Mouse (Mus musculus): ENCODE measurements around the gene Epha1. TPM values are rescaled to one million over a fixed set of nuclear protein-coding genes. Genes with fewer than 3 reads are reported as not detected.

Gene Epha1
- total RNA-seq (2021): under 1 TPM; 0.22 to 0.26 TPM

- intact Hi-C loops (cut with DNase I): loop anchor here (10.0 kb wide), 1 partner anchor 212 kb away; no protein-coding TSS in a partner anchor
- peak in 1 of 2 experiments; percentile 63 for DNase-seq (ENCODE audit: extremely low spot score in 1 of 2, low spot score in 2 of 2)
These were observed at the start of gene Epha1 for GRCm38 (mm10) chr6:42372816-42373547. Epha1 (minus strand) TSS chr6:42373268.

- DNase-seq (ENCODE audit: extremely low spot score in 1 of 2, low spot score in 2 of 2): no peak
- intact Hi-C loops (cut with DNase I): no loop called here
These were observed 48.4 kb upstream of the Epha1 start for GRCm38 (mm10) chr6:42421439-42421838.

GRCm38 (mm10) chr6:42419443-42419842 lies 46.4 kb upstream of the Epha1 start:
- no peak for DNase-seq (ENCODE audit: extremely low spot score in 1 of 2, low spot score in 2 of 2)
- intact Hi-C loops (cut with DNase I): no loop called here

- DNase-seq (ENCODE audit: extremely low spot score in 1 of 2, low spot score in 2 of 2): no peak
- intact Hi-C loops (cut with DNase I): no loop called here
These were observed 32.1 kb upstream of the Epha1 start, which contains the start of gene Tas2r135 for GRCm38 (mm10) chr6:42405134-42405533. Tas2r135 (plus strand) TSS chr6:42405434.

- no peak for DNase-seq (ENCODE audit: extremely low spot score in 1 of 2, low spot score in 2 of 2)
- intact Hi-C loops (cut with DNase I): no loop called here
These were observed 26.9 kb upstream of the Epha1 start, which contains the start of gene Tas2r143 for GRCm38 (mm10) chr6:42399938-42400337. Tas2r143 (plus strand) TSS chr6:42400238.

GRCm38 (mm10) chr6:42398998-42399397 lies 25.9 kb upstream of the Epha1 start:
- no peak for DNase-seq (ENCODE audit: extremely low spot score in 1 of 2, low spot score in 2 of 2)
- intact Hi-C loops (cut with DNase I): no loop called here

GRCm38 (mm10) chr6:42398285-42398684 lies 25.2 kb upstream of the Epha1 start:
- no peak for DNase-seq (ENCODE audit: extremely low spot score in 1 of 2, low spot score in 2 of 2)
- intact Hi-C loops (cut with DNase I): no loop called here

GRCm38 (mm10) chr6:42397041-42397657 lies 24.1 kb upstream of the Epha1 start:
- intact Hi-C loops (cut with DNase I): no loop called here
- no peak for DNase-seq (ENCODE audit: extremely low spot score in 1 of 2, low spot score in 2 of 2)

GRCm38 (mm10) chr6:42395960-42396809 lies 23.1 kb upstream of the Epha1 start:
- intact Hi-C loops (cut with DNase I): no loop called here
- DNase-seq (ENCODE audit: extremely low spot score in 1 of 2, low spot score in 2 of 2): peak in 1 of 2 experiments; percentile 73

- no peak for DNase-seq (ENCODE audit: extremely low spot score in 1 of 2, low spot score in 2 of 2)
- intact Hi-C loops (cut with DNase I): no loop called here
These were observed 18.8 kb upstream of the Epha1 start for GRCm38 (mm10) chr6:42391796-42392330.

GRCm38 (mm10) chr6:42385635-42386034 lies 12.6 kb upstream of the Epha1 start:
- DNase-seq (ENCODE audit: extremely low spot score in 1 of 2, low spot score in 2 of 2): no peak
- intact Hi-C loops (cut with DNase I): no loop called here

GRCm38 (mm10) chr6:42383360-42383759 lies 10.3 kb upstream of the Epha1 start:
- DNase-seq (ENCODE audit: extremely low spot score in 1 of 2, low spot score in 2 of 2): no peak
- intact Hi-C loops (cut with DNase I): no loop called here

GRCm38 (mm10) chr6:42381916-42382381 lies 8.9 kb upstream of the Epha1 start:
- intact Hi-C loops (cut with DNase I): no loop called here
- DNase-seq (ENCODE audit: extremely low spot score in 1 of 2, low spot score in 2 of 2): no peak

GRCm38 (mm10) chr6:42381221-42381620 lies 8.2 kb upstream of the Epha1 start:
- intact Hi-C loops (cut with DNase I): no loop called here

GRCm38 (mm10) chr6:42380416-42381144 lies 7.5 kb upstream of the Epha1 start:
- DNase-seq (ENCODE audit: extremely low spot score in 1 of 2, low spot score in 2 of 2): peak in 1 of 2 experiments; percentile 60
- intact Hi-C loops (cut with DNase I): no loop called here

More at GRCm38 (mm10) chr6:42381221-42381620, 8.2 kb upstream of the Epha1 start:
- DNase-seq (ENCODE audit: extremely low spot score in 1 of 2, low spot score in 2 of 2): no peak

- no peak for DNase-seq (ENCODE audit: extremely low spot score in 1 of 2, low spot score in 2 of 2)
- intact Hi-C loops (cut with DNase I): loop anchor here (10.0 kb wide), 1 partner anchor 205 kb away; no protein-coding TSS in a partner anchor
These were observed 6.5 kb upstream of the Epha1 start for GRCm38 (mm10) chr6:42379551-42379950.

- DNase-seq (ENCODE audit: extremely low spot score in 1 of 2, low spot score in 2 of 2): no peak
- intact Hi-C loops (cut with DNase I): loop anchor here (10.0 kb wide), 1 partner anchor 208 kb away; no protein-coding TSS in a partner anchor
These were observed 4.2 kb upstream of the Epha1 start for GRCm38 (mm10) chr6:42377280-42377679.

GRCm38 (mm10) chr6:42376504-42377019 lies 3.5 kb upstream of the Epha1 start:
- DNase-seq (ENCODE audit: extremely low spot score in 1 of 2, low spot score in 2 of 2): no peak
- intact Hi-C loops (cut with DNase I): loop anchor here (10.0 kb wide), 1 partner anchor 208 kb away; no protein-coding TSS in a partner anchor
